Mouse (Mus musculus) telencephalon, adult 2 months (tissue): ENCODE data around the gene Iqcj.
"Not testable (repeated sequence)": the region's sequence is repeated elsewhere in the genome, so short reads cannot be mapped to it uniquely, and the experiment has no call there.

Experiments
- DNase-seq: peaks from one replicate; pipeline ENCODE4 v3.0.0-alpha.2; 2011; ENCODE audit warnings: low read depth, low spot score

The Iqcj gene

GRCm38 (mm10) chr3:68071395-68072386 lies 179.7 kb downstream of the Iqcj start:
- no peak for DNase-seq

- DNase-seq, result no peak
Measured at GRCm38 (mm10) chr3:68077406-68077805, 185.4 kb downstream of the Iqcj start.

- no peak for DNase-seq
Measured at GRCm38 (mm10) chr3:68085024-68085423, 193.0 kb downstream of the Iqcj start.

- no peak for DNase-seq
Measured at GRCm38 (mm10) chr3:68092108-68092507, 200.1 kb downstream of the Iqcj start.

GRCm38 (mm10) chr3:68096724-68097431 lies 204.9 kb downstream of the Iqcj start:
- no peak for DNase-seq

GRCm38 (mm10) chr3:68099561-68099960 lies 207.5 kb downstream of the Iqcj start:
- not testable (repeated sequence) for DNase-seq

- no peak for DNase-seq
Measured at GRCm38 (mm10) chr3:68101343-68101742, 209.3 kb downstream of the Iqcj start.

GRCm38 (mm10) chr3:68105081-68105685 lies 213.2 kb downstream of the Iqcj start:
- DNase-seq, result no peak
